Mouse (Mus musculus) MEL (cell line): ENCODE measurements at regions not wholly inside any gene's neighbourhood (a gene's known extent, or its start where the extent isn't known, plus 50 kb on each side); places are given as distances from the start of the nearest gene placed in this dataset.

Source experiments
- CHD1 ChIP-seq: IDR thresholded peaks from 2 replicates; pipeline ENCODE4 v1.6.1; 2012; ENCODE audit warnings: low read depth, mild to moderate bottlenecking, inconsistent platforms, low read length, improper control_type of control experiment
- CTCF ChIP-seq, 3 experiments: IDR thresholded peaks in 2 of 3; conservative IDR thresholded peaks in 1 of 3; 2 replicates each; pipeline ENCODE4 v1.5.1; 2011 to 2012; ENCODE audit warnings: low read length in 3 of 3, low read depth in 2 of 3, mild to moderate bottlenecking in 2 of 3, improper control_type of control experiment in 1 of 3, inconsistent platforms in 1 of 3, mixed read lengths in 1 of 3, moderate library complexity in 1 of 3; ENCODE audit not compliant: control insufficient read depth in 1 of 3, insufficient read depth in 1 of 3, poor library complexity in 1 of 3, severe bottlenecking in 1 of 3
- EP300 ChIP-seq, 2 experiments: IDR thresholded peaks; 2 replicates each; pipeline ENCODE4 v1.6.1; 2011; ENCODE audit warnings: improper control_type of control experiment in 2 of 2, low read length in 2 of 2, low read depth in 1 of 2, mild to moderate bottlenecking in 1 of 2
- GATA1 ChIP-seq: IDR thresholded peaks from 2 replicates; pipeline ENCODE4 v1.6.1; 2011; ENCODE audit warnings: low read depth, low read length, improper control_type of control experiment
- MAZ ChIP-seq: IDR thresholded peaks from 2 replicates; pipeline ENCODE4 v1.6.1; 2012; ENCODE audit warnings: low read depth, mild to moderate bottlenecking, inconsistent platforms, low read length, improper control_type of control experiment
- NRF1 ChIP-seq: IDR thresholded peaks from 2 replicates; pipeline ENCODE4 v1.6.1; 2014; ENCODE audit warnings: low read depth, mild to moderate bottlenecking, inconsistent platforms, low read length, improper control_type of control experiment, moderate library complexity; ENCODE audit not compliant: poor library complexity, insufficient read depth, severe bottlenecking
- POLR2A ChIP-seq, 2 experiments: IDR thresholded peaks; 2 replicates each; pipeline ENCODE4 v1.6.1; 2011 to 2012; ENCODE audit warnings: low read length in 2 of 2, mild to moderate bottlenecking in 2 of 2, control low read depth in 1 of 2, improper control_type of control experiment in 1 of 2, low read depth in 1 of 2, moderate library complexity in 1 of 2; ENCODE audit not compliant: control insufficient read depth in 1 of 2, insufficient read depth in 1 of 2, poor library complexity in 1 of 2
- SMC3 ChIP-seq: IDR thresholded peaks from 2 replicates; pipeline ENCODE4 v1.6.1; 2011; ENCODE audit warnings: low read depth, low read length, improper control_type of control experiment
- USF2 ChIP-seq, 2 experiments: IDR thresholded peaks; 2 replicates each; pipeline ENCODE4 v1.6.1; 2011 to 2012; ENCODE audit warnings: improper control_type of control experiment in 2 of 2, low read length in 2 of 2, borderline replicate concordance in 1 of 2, inconsistent platforms in 1 of 2, low read depth in 1 of 2, mild to moderate bottlenecking in 1 of 2; ENCODE audit not compliant: insufficient read depth in 1 of 2

DNA sequence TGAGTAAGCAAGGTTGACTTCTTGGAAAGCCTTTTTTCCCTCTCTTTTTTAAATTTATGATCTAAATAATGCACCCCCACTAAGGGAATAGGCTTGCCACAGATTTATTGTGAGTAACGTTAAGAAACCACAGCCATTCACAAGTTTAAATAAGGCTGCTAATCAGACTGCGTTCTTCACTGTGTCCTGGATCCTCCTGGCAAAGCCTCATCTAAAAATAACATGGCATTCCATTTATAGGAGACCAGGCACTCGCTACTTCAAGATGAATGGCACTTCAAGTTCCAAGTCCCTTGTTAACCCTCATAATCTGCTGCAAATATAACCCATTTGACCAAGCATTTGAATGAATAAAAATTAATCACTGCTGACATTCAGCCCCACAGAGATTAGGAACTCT is 211.8 kb upstream of the Rnf219 start:
- TF ChIP-seq SMC3 = no peak
- no peak for TF ChIP-seq NRF1
- no peak for TF ChIP-seq EP300 (IDR thresholded peaks at IDR 0.05; ENCODE audit: low read depth in 1 of 2, low read length in 2 of 2)
- no peak for TF ChIP-seq USF2 (IDR thresholded peaks at IDR 0.05; ENCODE audit: borderline replicate concordance in 1 of 2, insufficient read depth in 1 of 2, low read depth in 1 of 2, low read length in 2 of 2)
- no peak for TF ChIP-seq MAZ
- TF ChIP-seq CHD1 = no peak
- no peak for TF ChIP-seq POLR2A (IDR thresholded peaks at IDR 0.05; ENCODE audit: control insufficient read depth in 1 of 2, insufficient read depth in 1 of 2, low read depth in 1 of 2, low read length in 2 of 2, poor library complexity in 1 of 2)
- no peak for TF ChIP-seq CTCF (IDR thresholded peaks at IDR 0.05 in 2 of 3, conservative IDR thresholded peaks at IDR 0.05 in 1 of 3; ENCODE audit: control insufficient read depth in 1 of 3, insufficient read depth in 1 of 3, low read depth in 2 of 3, low read length in 3 of 3, poor library complexity in 1 of 3, severe bottlenecking in 1 of 3)
- no peak for TF ChIP-seq GATA1
